Mouse (Mus musculus) ES-CJ7 (cell line): ENCODE results near the gene F11r.

Experiments used
- DNase-seq: peaks from one replicate; pipeline ENCODE4 v3.0.0; 2011; ENCODE audit warnings: low read depth, low spot score

The F11r gene

DNA sequence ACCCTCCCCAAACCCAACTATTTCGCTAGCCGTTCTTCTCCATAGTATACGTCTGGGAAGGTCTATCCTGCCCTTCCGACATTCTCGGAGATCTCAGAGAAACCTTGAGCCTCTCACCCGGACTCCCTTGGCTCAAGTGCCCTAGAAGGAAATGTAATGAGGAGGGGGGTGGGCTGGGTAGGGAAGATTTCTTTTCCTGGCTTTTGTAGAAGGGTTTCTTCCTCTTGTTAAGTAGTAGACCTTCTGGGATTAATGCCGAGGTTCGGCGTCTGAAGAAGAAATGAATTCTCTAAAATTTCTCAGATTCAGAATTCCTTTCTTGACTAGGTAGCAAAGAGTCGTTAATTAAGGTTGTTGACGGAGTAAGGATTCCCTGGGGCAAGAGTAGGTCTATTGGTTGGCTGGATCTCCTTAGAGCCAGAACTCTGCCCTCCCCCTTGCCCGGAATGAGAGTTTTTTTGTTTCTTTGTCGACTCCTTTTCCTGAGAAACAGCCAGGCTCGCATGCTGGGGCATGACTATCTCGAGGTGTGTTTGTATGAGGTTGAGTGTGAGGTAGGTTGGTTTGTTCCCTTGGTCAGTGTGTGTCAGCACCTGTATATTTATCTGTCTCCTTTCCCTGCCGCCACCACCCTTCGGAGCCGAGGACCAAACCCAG lies 807 bp downstream of the F11r start:
- DNase-seq = no peak

DNA sequence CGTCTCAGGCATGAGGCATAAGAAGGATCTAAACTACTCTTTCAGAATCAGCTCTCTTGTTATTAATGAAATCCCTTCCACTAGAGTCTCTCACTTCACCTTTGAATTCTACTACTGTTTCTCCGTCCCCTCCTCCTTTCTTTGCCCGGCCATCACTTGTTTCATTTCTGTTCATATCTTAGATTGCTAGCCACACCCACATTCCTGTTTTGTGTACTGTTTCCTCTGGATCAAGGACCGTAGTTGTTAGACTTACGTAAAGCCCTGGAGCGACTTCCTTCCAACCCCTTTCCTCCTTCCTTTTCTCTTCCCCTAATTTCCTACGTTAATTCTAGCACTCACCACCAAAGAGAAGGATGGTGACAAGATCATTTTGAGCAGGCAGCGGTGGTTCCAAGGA lies 1.7 kb downstream of the F11r start:
- no peak for DNase-seq

DNA sequence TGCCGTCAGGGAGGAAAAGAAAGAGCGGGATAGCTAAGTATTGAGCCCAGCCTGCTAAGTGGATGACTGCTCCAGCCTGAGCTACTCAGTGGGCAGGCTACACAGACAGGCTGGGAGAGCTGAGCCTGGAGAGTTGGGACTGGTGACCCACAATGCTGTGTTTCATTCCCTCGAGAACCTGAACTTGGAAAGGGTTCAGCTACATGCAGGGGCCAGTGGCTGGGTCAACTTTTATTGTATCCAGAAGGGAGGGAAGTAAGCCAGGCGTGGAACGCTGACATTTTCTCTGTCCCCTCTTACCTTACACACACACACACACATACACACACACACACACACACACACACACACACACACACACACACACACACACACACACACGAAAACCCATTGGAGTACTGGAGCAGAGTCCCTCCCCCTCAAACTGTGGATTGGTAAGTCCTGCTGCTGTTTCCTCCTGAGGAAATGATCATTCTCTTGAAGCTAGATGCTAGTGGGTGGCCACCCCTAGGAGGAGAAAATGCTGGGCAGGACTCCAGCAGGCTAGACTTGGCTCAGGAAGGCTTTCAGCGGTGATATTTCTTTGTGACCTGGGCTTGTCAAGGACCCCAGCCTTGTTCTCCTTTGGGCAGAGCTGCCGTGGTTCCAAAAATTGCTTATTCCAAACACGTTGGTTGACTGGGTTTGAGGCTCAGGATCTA lies 2.8 kb downstream of the F11r start:
- DNase-seq = no peak

DNA sequence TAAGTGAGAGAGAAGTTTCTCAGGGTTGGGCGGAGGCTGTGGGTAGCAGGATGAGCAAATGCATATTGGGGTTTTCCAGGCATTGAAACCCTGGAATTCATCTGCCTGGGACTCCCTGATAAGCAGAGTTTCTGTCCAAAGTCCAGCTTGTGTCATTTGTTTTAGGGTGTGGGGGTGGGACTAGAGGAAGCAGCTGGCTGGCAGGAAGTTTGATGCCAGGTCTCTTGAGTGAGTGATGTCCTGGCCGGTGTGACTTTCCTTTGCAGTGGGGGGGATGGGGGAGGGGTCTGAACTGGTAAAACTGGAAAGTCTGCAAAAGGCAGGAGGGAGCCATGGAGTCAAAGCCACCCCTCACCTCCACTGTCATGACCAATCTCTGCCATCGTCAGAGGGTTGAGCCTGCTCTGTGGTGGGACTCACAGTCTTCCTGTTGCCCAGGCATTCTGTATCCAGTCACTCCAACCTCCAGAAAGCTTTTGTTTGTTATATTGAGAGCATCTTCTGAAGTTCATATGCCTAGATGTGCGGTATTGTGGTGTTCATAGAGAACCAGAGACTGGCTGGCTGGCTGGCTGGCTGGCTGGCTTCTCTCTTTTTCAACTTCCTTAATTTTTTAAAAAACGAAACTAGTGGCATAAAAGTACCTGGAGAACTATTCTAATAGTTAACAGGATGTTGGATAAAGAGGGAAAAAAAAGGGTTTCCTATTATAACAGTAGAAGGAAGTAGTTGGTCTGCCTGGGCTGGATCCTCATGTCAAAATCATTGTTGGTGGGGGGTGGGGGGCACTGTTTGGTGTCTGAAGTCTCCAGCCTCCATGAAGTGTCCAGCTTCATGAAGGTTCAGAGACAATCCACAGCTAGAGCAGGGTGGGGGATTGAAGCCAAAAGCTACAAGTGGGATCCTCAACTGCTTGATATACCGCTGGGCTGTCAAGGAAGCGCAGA lies 4.4 kb downstream of the F11r start:
- no peak for DNase-seq

DNA sequence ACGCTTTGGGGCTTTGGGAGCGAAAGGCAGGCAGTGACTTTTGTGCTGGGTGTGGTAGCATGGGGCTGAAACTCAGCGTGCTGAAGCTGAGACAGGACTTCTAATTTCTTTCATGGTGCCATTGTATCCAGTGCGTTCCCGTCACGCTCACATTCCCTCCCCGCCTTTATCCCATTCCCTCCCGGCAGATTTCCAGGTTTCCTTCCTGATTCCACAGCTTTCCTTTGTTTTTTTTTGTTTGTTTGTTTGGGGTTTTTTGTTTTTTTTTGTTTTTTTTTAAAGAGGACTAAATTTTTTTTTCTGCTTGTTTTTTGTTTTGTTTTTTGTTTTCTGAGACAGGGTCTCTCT lies 5.1 kb downstream of the F11r start:
- no peak for DNase-seq

DNA sequence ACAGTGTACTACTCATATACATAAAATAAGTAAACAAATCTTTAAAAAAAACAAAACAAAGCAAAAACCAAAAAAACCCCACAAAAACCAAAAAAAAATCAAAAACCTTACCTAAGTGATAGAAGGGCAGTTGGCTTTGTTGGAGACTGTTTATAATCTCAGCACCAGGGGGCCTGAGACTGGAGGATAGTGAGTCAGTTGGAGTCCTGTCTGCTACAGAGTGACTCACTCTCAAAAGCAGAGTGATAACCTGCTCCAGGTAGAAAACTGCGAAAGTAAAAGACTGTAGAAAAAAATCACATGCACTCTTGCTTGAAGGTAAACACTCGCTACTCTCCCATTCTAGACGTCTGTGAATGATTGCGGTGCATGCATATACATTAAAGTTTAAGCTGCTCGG lies 7.7 kb downstream of the F11r start:
- peak; percentile 59 for DNase-seq

DNA sequence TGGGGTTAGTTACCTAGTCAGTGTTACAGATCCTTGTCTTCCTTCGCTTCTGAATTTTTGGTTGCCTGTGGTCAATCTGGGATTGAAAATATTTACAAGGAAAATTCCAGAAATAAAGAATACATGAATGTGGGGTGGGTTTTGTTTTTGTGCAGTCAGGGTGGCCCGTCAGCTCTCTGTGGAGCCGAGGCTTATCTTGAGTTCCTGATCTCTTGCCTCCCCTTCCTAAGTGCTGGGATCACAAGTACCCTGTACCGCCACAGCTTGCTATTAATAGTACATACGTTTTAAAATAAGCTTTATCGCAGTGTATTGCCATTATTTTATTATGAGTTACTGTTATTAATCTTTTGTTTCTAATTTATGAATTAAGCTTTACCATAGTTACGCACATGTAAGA lies 9.5 kb downstream of the F11r start:
- DNase-seq = no peak

DNA sequence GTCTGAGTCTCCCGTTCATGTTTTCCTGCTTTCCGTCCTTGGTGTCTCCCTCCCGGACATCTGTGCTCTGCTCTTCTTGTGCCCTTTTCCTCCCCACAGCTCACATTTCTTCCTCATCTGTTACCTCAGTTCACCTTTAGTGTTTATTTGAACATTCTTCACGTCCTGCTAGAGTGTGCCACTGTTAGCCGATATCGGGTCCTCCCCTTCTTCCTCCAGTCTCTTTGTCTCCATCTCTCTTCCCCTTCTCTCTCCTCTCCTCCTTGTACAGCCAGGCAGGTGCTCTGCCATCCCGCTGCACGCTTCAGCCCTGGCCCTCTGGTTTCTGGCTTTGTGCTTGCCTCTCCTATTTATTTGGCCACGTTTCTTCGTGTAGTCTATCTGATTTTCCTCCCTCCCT lies 10.4 kb downstream of the F11r start:
- DNase-seq = no peak

DNA sequence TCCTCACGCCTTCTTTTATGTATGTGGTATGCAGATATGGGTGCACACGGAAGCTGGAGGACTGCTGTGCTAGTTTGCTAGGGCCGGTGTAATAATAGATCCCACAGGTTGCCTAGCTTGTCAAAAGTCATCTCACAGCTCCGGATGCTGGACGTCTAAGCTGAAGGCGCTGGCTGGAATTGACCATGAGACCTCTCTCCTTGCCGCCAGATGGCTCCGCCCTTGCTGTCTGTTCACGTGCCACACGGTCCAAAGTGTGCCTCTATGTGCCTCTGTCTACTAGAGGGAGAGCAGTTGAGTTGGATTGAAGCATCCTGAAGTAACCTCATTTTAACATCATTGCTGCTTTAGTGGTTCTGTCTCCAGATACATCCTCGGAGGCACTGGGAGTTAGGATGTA lies 12.7 kb downstream of the F11r start:
- DNase-seq = no peak

DNA sequence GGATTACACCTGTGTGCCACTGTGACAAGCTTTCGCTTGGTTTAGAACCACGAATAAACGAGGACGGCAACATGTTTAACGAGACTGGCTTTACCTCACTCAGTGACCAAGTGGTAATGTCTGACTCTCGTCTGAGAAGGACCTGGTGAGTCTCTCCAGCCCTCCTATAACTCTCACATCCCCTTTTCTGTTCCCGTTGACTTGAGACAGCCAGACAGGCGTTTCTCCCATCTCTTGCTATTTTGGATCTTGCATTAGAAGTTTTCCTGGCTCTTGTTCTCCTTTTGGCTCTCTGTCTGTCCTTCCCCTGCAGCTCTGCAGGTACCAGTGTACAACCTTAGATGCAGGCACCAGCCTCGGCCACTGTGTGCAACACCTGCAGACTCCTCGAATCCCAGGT lies 13.7 kb downstream of the F11r start:
- DNase-seq = no peak

DNA sequence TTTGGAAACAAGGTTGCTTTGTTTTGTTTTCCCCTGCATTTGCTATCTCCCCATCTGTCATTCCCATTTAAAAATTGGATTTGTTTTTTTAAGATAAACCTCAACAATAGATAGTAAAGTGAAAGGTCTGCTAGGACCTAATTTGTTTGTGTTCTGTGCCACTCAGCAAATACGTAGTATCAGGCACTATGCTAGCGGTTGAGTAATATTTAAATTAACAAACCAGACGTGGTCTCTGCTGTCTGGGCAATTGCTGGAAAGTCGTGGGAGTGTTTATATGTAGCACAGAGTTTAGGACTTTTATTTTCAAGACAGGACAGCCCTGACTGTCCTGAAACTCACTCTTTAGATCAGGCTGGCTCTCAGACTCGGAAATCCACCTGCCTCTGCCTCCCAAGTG lies 15.2 kb downstream of the F11r start:
- no peak for DNase-seq

DNA sequence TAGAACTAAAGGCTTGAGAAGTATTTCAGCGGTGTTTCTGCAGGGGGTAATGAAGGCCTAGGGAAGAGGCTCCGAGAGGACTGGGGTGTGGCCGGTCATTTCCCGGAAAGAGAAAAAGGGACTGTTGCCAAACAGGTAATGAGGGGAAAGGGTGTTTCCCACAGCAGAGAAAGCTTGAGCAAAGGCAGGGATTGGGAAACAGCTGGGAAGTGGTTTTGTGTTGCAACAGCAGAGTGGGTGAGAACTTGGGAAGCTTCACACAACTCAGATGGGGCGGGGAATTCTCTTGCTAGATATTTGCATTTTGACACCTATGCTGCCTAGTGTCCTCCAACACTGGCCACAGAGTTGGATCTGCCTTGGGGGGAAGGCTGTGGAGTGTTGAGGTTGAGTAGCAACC lies 15.6 kb downstream of the F11r start:
- DNase-seq = no peak

DNA sequence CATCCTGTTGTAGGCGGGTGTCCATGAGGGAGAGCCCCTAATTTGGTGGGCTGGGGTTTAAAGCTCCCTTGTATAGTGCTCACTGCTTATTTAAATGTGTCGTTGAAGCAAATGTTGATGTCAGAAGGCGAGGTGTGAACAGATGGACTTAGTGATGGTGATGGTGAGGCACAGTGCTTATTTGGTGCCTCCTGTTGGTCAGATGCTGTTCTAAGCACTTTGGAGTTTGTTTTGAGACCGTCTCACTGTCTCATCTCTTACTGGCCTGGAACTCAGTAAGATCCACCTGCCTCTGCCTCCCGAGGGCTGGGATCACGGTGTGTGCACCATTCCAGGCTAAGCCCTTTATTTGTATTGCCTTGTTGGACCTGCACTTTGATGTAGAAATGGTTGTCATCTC lies 17.6 kb downstream of the F11r start:
- no peak for DNase-seq

DNA sequence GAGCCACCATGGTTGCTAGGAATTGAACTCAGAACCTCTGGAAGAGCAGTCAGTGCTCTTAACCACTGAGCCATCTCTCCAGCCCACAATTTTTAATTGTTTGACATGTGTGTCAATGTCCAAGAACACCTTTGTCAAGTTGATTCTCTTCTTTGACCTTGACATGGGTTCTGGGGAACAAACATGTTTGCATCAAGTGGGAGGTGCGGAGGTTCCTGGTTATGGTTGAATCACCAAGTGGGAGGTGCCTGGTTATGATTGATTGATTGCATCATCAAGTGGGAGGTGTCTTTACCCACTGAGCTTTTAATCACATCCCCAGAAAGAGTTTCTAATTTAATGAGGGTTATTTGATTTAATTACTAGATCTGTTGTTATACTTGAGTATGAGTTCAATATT lies 20.2 kb downstream of the F11r start:
- DNase-seq = no peak

DNA sequence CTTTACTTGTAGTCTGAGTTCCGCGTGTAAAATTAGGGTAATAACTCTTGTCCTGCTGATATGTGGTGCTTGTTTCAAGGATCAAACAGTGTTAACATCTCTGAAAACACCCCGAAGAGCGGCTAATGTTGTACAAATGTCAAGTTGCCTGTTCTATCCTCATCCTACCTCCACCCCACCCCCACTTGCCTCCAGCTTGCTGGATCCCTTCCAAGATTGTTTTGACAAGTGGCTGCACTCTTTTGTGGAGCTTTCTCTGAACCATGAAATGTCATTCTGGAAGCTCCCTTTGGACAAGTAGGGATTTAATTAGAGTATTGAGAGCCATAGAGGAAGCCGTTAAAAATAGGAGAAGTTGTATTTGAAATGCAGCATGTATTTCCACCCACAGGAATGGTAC lies 22.5 kb downstream of the F11r start:
- DNase-seq = no peak

DNA sequence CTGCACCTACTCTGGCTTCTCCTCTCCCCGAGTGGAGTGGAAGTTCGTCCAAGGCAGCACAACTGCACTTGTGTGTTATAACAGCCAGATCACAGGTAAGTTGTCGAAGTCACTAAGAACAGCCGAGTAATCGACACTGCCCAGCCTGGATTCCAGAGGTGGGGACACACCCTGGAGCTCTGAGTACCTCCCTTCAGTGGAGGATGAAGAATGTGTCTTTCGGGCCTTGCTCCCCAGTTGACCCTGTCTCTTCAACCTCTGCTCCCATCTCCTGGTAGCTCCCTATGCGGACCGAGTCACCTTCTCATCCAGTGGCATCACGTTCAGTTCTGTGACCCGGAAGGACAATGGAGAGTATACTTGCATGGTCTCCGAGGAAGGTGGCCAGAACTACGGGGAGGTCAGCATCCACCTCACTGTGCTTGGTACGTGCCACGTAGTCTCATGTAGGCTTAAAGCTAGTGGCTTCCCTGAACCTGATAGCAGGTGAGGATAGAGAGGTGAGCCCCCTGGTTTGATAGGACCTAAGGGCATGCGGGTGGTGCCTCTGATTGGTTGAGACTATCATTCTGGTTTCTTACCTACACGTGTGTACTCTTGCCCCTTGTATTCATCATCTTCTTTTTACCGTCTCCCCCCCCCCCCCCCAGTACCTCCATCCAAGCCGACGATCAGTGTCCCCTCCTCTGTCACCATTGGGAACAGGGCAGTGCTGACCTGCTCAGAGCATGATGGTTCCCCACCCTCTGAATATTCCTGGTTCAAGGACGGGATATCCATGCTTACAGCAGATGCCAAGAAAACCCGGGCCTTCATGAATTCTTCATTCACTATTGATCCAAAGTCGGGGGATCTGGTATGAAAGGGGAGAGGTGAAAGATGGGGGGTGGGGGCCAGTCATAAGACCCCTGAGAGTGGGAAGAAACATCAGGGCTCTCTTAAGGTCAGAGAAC lies 23.5 kb downstream of the F11r start:
- DNase-seq = peak; percentile 60

DNA sequence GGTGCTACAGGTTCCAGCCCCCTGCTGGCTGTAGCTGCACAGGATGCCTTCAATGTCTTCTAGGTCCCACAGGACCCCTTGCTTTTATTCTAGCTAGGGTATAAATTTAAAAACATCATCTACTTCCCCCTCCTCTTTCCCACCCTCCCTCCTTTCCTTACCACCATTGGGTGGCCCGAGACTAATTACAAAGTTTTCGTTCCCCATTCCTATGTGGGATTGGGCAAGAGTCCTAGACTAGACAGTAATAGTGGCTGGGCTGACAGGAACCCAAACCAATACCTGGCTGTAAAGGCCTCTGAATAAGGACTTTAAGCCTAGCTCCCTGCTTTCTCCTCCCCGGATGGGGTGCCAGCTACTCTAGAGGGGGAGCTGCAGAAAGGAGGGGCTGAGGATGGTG lies 25.8 kb downstream of the F11r start:
- DNase-seq = peak; percentile 1

DNA sequence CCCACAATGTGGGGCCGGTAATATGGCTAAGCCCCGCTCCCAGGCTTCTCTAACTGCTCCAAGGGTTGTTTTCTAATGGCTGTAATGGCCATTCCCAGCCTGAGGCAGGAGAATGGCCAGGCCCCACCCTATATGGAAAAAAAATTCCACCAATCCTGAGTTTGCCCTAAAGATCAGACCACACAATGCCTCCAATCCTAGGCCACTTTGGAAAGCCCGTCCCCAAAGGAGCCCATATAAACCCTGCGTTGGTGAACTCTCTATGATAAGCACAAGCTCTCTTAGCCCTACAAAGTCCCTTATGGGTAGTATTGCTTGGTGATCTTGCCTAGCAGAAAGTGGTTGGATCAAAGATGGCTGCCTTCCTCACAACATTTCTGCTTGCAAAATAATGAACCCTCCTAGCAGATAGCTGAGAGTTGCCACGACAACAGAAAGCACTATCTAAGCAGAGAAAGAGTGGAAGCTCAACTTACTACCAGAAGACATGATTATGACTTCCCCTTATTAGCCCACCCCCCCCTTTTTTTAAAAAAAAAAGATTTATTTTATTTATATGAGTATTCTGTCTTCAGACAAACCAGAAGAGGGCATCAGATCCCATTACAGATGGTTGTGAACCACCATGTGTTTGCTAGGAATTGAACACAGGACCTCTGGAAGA lies 28.5 kb downstream of the F11r start:
- peak; percentile 72 for DNase-seq

DNA sequence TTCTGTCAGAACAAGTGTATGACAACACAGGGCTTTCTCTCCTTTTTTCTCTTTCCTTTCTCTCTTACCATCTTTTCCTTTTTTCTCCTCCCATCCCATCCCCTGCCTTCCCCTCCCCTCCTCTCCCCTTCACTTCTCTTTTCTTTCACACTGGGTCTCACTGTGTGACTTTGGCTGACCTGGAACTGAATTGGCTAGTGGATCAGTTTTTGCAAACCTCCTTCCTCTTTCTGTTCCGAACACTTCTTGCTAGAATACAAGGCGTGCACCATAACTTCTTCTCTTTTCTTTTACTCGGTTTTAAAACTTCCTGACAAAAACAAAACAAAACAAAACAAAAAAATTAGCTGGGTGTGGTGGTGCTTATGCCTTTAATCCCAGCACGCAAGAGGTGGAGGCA lies 29.2 kb downstream of the F11r start:
- peak; percentile 2 for DNase-seq

DNA sequence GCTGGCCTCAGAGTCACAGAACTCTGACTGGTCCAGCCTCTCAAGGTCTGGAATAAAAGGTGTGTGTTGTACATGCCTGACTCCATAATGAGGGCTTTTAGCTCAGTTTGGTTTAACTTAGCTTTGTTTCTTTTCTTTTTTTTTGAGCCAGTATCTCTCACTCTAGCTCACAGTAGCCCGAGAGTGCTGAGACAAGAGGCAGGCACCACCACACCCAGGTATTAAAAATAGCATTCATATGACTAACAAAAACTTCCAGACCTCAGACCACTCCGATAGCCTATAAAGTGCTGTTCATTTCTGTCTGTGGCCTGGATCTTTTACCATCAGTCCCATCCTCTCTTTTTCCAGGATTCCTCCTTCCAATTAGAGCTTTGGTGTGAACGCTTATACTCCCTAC lies 32.3 kb downstream of the F11r start:
- DNase-seq = peak; percentile 1

DNA sequence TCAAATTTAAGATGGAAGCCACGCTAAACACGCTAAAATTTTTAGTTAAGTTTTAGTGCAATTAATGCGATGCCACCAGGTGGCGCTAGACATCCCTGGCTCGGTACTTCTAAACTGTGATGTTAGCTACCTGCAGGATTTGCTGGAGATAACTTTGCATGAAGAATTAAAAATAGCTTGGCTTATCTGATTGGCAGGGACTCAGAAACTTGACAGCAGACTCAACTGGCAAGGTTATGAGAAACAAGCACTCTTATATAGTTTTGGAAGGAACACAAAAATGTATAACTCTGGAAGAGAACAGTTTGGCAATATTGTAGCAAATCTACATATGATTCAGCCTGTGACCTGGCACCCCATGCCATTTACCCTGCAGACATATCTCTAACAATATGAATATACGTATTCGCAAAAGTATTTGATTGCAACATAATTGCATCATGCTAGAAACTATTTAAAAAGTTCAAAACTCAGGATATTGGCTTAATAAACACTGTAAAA lies 33.1 kb downstream of the F11r start:
- DNase-seq = peak; percentile 74
